Mouse (Mus musculus): ENCODE results near the gene Scd3.

DNA sequence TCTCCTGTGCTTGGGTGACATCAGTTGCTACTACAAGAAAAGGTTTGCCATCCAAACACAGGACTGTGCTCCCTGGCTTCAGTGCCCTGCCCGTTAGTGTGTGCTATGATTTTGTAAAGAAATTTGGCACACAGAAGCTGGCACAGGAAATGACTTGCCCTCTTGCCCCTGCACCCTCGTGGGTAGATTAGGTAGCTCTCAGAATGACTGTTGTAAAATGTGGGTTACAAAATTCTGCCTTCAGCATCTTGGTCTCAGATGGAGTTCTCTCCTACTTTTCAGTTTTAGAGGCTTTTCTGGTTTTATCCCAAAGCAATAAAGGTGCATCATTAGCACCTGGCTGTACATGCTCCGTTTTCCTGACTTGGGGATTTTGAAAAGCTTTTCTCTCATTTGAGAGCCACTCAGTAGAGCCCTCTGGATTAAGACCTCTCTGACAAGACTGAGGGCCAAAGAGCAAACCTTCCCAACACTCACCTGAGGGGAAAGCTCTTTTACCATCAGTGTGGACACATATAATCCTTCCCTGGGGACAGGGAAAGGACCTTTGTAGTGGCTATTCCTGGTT, 15.0 kb downstream of the Scd3 start:
- TF ChIP-seq POLR2A (IDR thresholded peaks at IDR 0.05; ENCODE audit: low read depth, low read length), result no peak
- no peak for TF ChIP-seq CTCF (conservative IDR thresholded peaks at IDR 0.05; ENCODE audit: insufficient read depth, insufficient read length, low read depth, low read length)

All from kidney, adult 2 months (tissue).